Mouse (Mus musculus) layer of hippocampus, adult 11-12 months (tissue): ENCODE results near the gene Spem1.

Experiments
- DNase-seq: peaks from one replicate; pipeline ENCODE4 v3.0.0; 2022; ENCODE audit warnings: low spot score

Gene Spem1

GRCm38 (mm10) chr11:69836703-69837576 lies 15.0 kb upstream of the Spem1 start:
- peak; percentile 47 for DNase-seq

- DNase-seq, result no peak
Measured at GRCm38 (mm10) chr11:69835966-69836335, 14.0 kb upstream of the Spem1 start.

- DNase-seq, result no peak
Measured at GRCm38 (mm10) chr11:69835326-69835965, 13.5 kb upstream of the Spem1 start.

GRCm38 (mm10) chr11:69834001-69834549 lies 12.1 kb upstream of the Spem1 start:
- DNase-seq, result no peak

- no peak for DNase-seq
Measured at GRCm38 (mm10) chr11:69833554-69833953, 11.6 kb upstream of the Spem1 start.

GRCm38 (mm10) chr11:69828832-69829231 lies 6.9 kb upstream of the Spem1 start:
- no peak for DNase-seq

- no peak for DNase-seq
Measured at GRCm38 (mm10) chr11:69823456-69823855, 1.5 kb upstream of the Spem1 start.

- no peak for DNase-seq
Measured at GRCm38 (mm10) chr11:69818871-69819270, 3.1 kb downstream of the Spem1 start.

- DNase-seq, result no peak
Measured at GRCm38 (mm10) chr11:69818365-69818764, 3.6 kb downstream of the Spem1 start, which contains the start of gene Spem2. TSS of gene Spem2 (minus strand) at chr11:69818465.

GRCm38 (mm10) chr11:69816520-69816919 lies 5.5 kb downstream of the Spem1 start:
- no peak for DNase-seq

GRCm38 (mm10) chr11:69815155-69815554 lies 6.8 kb downstream of the Spem1 start, which contains the start of gene Gm39566:
TSS of gene Gm39566 (minus strand) at chr11:69815298.
- no peak for DNase-seq

GRCm38 (mm10) chr11:69810280-69810679 lies 11.7 kb downstream of the Spem1 start:
- DNase-seq, result no peak

- no peak for DNase-seq
Measured at GRCm38 (mm10) chr11:69807641-69808040, 14.3 kb downstream of the Spem1 start.

- DNase-seq, result no peak
Measured at GRCm38 (mm10) chr11:69806378-69806777, 15.6 kb downstream of the Spem1 start.

GRCm38 (mm10) chr11:69804972-69805909 lies 16.7 kb downstream of the Spem1 start, which contains the start of gene Tmem102:
TSS of gene Tmem102 (minus strand) at chr11:69805624.
- DNase-seq, result no peak

GRCm38 (mm10) chr11:69804652-69804940 lies 17.4 kb downstream of the Spem1 start:
- DNase-seq, result no peak

- peak; percentile 60 for DNase-seq
Measured at GRCm38 (mm10) chr11:69803786-69804651, 18.0 kb downstream of the Spem1 start.

- DNase-seq, result no peak
Measured at GRCm38 (mm10) chr11:69803328-69803727, 18.7 kb downstream of the Spem1 start.

GRCm38 (mm10) chr11:69802648-69803105 lies 19.3 kb downstream of the Spem1 start:
- DNase-seq, result peak; percentile 76

GRCm38 (mm10) chr11:69801379-69801977 lies 20.5 kb downstream of the Spem1 start, which contains the start of gene Fgf11:
TSS of gene Fgf11 (minus strand) at chr11:69801857.
- DNase-seq, result no peak
